Mouse (Mus musculus) colon, adult 2 months (tissue): ENCODE results near the gene Nap1l2. TPM values are rescaled to one million over a fixed set of nuclear protein-coding genes. Genes with fewer than 3 reads are reported as not detected.

Source experiments
- polyA plus RNA-seq: library from polyadenylated mRNA; depleted of rRNA; stranded (reverse); fragments of >200 nt; gene quantifications from 2 replicates; pipeline ENCODE4 v1.2.3, GENCODE M21; 2012; rRNA removed

The Nap1l2 gene
- 0.05 and 0.06 TPM in 2 replicates for polyA plus RNA-seq

DNA sequence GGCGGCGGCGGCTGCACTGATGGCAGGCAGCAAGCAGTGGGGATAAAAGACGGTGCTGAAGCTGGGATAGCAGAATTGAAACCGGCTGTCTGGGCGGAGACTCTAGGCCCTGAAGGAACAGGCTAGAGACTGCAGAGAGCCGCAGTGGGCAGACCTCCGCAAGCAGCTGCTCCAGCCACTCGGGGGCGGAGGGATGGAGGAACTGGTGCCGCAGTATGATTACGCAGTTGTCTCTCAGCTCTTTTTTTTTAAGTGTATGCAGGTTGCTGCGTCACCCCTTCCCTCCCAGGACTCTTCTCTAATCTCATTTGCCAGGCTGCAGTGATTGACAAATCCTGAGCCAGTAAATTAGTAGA, at the start of gene Nap1l2:
TSS of gene Nap1l2 (minus strand) at position 210 of the 356 bp plus-strand sequence.

Other genes with a start within 250 kb of the Nap1l2 start
- not detected in 2 replicates for gene Cdx4, start 134.8 kb upstream of the Nap1l2 start, polyA plus RNA-seq
- 0.27 and 0.38 TPM in 2 replicates for gene Chic1, start 169.8 kb upstream of the Nap1l2 start, polyA plus RNA-seq
- not detected in 2 replicates for gene Tsx, start 227.8 kb upstream of the Nap1l2 start, polyA plus RNA-seq
- gene Gm26992, start 235.4 kb upstream of the Nap1l2 start, polyA plus RNA-seq: not detected in 2 replicates